Mouse (Mus musculus) heart, adult 2 months (tissue): ENCODE data around the gene Adcy9.

Source experiments
- CTCF ChIP-seq: fragments of 200-600 bp; IDR thresholded peaks from 2 replicates; pipeline ENCODE4 v1.8.1; 2022; ENCODE audit warnings: antibody characterized with exemption, mild to moderate bottlenecking, moderate library complexity
- EP300 ChIP-seq: fragments of 200-500 bp; IDR thresholded peaks from 2 replicates; pipeline ENCODE4 v1.6.1; 2011; ENCODE audit warnings: low read depth, low read length, control low read depth; ENCODE audit not compliant: insufficient read depth
- POLR2A ChIP-seq: fragments of 200-500 bp; IDR thresholded peaks from 2 replicates; pipeline ENCODE4 v1.6.1; 2011; ENCODE audit warnings: mild to moderate bottlenecking, low read depth, low read length, control low read depth; ENCODE audit not compliant: insufficient read depth

DNA sequence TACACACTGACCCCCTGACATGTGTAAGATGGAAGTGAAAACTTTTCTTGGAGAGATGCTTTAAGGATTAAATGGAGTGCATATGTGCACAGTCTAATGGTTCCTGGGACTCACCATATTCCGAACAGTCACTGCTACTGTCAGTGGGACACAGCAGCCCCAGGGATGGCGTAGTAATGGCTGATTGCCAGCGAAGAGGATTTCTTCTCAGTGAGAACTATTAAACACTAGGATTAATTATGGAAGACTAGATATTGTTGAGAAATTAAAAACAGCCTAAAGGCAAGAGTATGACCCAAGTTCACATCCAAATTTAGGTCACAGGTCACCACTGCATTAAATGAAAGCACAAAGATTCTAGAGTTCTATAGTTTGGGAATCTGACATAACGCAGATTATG, 105.4 kb downstream of the Adcy9 start:
- TF ChIP-seq POLR2A (no peak), CTCF (no peak), EP300 (no peak)
